ENCODE assay signal across 8 mouse cellular contexts in genomic region chr3:69481835-69482234, GRCm38 (mm10).
DNase-seq lines count a peak whose midpoint lies in the region.

No protein-coding gene starts in this region.

- DNase-seq in 3134 (ENCODE audit: extremely low read depth, insufficient read length, low spot score): peak; percentile 18
- DNase-seq in Muller cell, postnatal 12 days (ENCODE audit: inconsistent ontology term): peak; percentile 37
- peak; percentile 88 to 92 for DNase-seq in cerebellum, postnatal 10 days
- DNase-seq in frontal cortex, postnatal 36 days (ENCODE audit: low spot score in 2 of 2): peak; percentile 74 to 89
- peak; percentile 37 to 74 for DNase-seq in kidney, adult 8-10 months
- peak; percentile 70 for DNase-seq in left cerebral cortex, postnatal 4 days
- DNase-seq in naive thymus-derived CD4-positive, alpha-beta T cell, adult 2 months (ENCODE audit: low read depth): peak; percentile 82
- DNase-seq in testis, postnatal 10 days (ENCODE audit: low spot score): peak; percentile 73

- intact Hi-C loops in left cerebral cortex, postnatal 4 days (cut with DNase I): loop anchor here (2.0 to 10.0 kb wide), 3 partner anchors 165 to 225 kb away; partner anchors contain the start of gene Ppm1l

Comparison
In these comparisons a context has a peak if more than half of its experiments do, and no peak if none do; other contexts are left out.
1. Peak in every context shown above with its lines: DNase-seq.
2. DNase-seq: peak in every context shown above with its lines; median percentile 90 in cerebellum, postnatal 10 days; 82 in naive thymus-derived CD4-positive, alpha-beta T cell, adult 2 months; 82 in frontal cortex, postnatal 36 days; 73 in testis, postnatal 10 days; 70 in left cerebral cortex, postnatal 4 days; 56 in kidney, adult 8-10 months; 37 in Muller cell, postnatal 12 days; 18 in 3134.